Mouse (Mus musculus) liver, adult 2 months (tissue): ENCODE results near the gene Cd53.

Source experiments
- CTCF ChIP-seq: fragments of 200-500 bp; IDR thresholded peaks from 2 replicates; pipeline ENCODE4 v1.5.1; 2011; ENCODE audit warnings: low read depth, low read length, control low read depth
- POLR2A ChIP-seq: fragments of 200-500 bp; IDR thresholded peaks from 2 replicates; pipeline ENCODE4 v1.6.1; 2011; ENCODE audit warnings: low read length, control low read depth; ENCODE audit not compliant: insufficient read depth; ENCODE audit errors: extremely low read depth

DNA sequence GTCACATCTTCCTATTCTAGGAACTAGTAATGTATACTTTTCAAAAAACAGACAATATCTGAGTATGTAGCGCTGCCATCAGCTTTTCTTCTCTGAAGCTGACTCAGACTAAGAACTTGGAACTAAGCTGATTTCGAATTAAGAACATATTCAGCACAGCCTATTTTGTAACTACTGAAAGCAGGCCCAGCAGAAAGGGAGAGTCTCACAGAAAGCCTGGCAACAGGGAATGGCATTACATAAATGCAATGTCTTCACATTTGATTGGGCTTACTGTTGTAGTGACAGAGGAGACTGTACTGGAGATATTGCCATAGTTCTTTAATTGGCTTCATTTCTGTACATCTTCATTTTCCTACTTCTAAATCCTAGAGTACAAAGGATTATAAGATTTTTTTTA, 27.7 kb upstream of the Cd53 start:
- TF ChIP-seq CTCF (no peak), POLR2A (no peak)
